Mouse (Mus musculus) embryonic fibroblast, embryonic 13.5 days (primary cell): Measurements from ENCODE around the gene Pard6b.

Experiments
- CTCF ChIP-seq: IDR thresholded peaks from 2 replicates; pipeline ENCODE4 v1.5.1; 2011; ENCODE audit warnings: mild to moderate bottlenecking, control low read depth, low read length, moderate library complexity, borderline replicate concordance; ENCODE audit not compliant: insufficient read depth
- POLR2A ChIP-seq: IDR thresholded peaks from 2 replicates; pipeline ENCODE4 v1.6.1; 2011; ENCODE audit warnings: low read depth, mild to moderate bottlenecking, control low read depth, low read length, moderate library complexity

DNA sequence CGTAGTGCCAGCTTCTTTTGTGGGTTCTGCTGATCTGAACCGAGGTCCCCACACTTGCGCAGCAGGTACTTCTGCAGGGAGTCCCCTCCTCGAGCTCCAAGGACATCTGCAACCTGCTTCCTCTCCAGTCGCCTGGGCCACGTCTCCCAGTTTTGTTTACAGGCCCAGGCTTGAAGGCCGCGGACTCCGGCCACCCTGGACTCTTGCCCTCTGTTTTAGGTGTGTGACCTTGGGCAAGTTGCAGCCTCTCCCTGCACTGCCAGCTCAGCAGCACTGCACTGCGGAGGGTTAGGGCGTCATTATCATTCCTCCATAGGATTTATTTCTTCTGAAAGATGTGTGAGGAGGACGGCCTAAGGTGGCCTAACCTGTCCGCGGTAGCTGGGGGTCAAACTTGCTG is 47.0 kb downstream of the Pard6b start:
- TF ChIP-seq CTCF (no peak), POLR2A (no peak)
